Mouse (Mus musculus) brown adipose tissue, adult 24 weeks (tissue): ENCODE results near the gene Cchcr1. TPM values are rescaled to one million over a fixed set of nuclear protein-coding genes. Genes with fewer than 3 reads are reported as not detected.
"Not testable (repeated sequence)": the region's sequence is repeated elsewhere in the genome, so short reads cannot be mapped to it uniquely, and the experiment has no call there.

ENCODE experiments used
- H3K27ac ChIP-seq: fragments of 200-500 bp; replicated peaks from 2 replicates; pipeline ENCODE4 v1.5.1; 2012; ENCODE audit warnings: low read depth, mild to moderate bottlenecking, low read length
- H3K4me1 ChIP-seq: fragments of 200-500 bp; 2 replicates; pipeline ENCODE4 v1.6.1; 2012; ENCODE audit warnings: low read length, mixed read lengths; ENCODE audit not compliant: control insufficient read depth, insufficient read depth, insufficient read length
- H3K4me3 ChIP-seq: fragments of 200-500 bp; 2 replicates; pipeline ENCODE4 v1.5.1; 2012; ENCODE audit warnings: low read depth, mild to moderate bottlenecking, low read length, moderate library complexity; ENCODE audit not compliant: insufficient read depth
- polyA plus RNA-seq: library from polyadenylated mRNA; stranded (reverse); fragments of >200 nt; gene quantifications from 2 replicates; pipeline ENCODE4 v1.2.4, GENCODE M21; 2012; ENCODE audit not compliant: missing spikeins, insufficient read depth, insufficient read length

Gene Cchcr1
- polyA plus RNA-seq, 1 experiment: 2.3 TPM

- H3K27ac ChIP-seq: no peak overlapping the region
- no peaks in the 10 kb centered on the region for H3K4me1 ChIP-seq
- H3K4me3 ChIP-seq: no peak overlapping the region
These were observed 10.0 kb upstream of the Cchcr1 start for GRCm38 (mm10) chr17:35506881-35507280.

GRCm38 (mm10) chr17:35507556-35508260 is 9.2 kb upstream of the Cchcr1 start:
- H3K4me1 ChIP-seq: no peaks in the 10 kb centered on the region
- H3K4me3 ChIP-seq: no peak overlapping the region
- H3K27ac ChIP-seq: no peak overlapping the region

GRCm38 (mm10) chr17:35508279-35508678 is 8.6 kb upstream of the Cchcr1 start:
- H3K4me3 ChIP-seq, H3K27ac ChIP-seq, H3K4me1 ChIP-seq: not testable (repeated sequence)

GRCm38 (mm10) chr17:35509284-35509683 is 7.6 kb upstream of the Cchcr1 start:
- Histone ChIP-seq H3K27ac (no peak overlapping the region), H3K4me3 (no peak overlapping the region), H3K4me1 (no peaks in the 10 kb centered on the region)

GRCm38 (mm10) chr17:35512916-35513626 is 3.8 kb upstream of the Cchcr1 start:
- Histone ChIP-seq H3K27ac (no peak overlapping the region), H3K4me1 (peaks cover 5% of the 10 kb centered on the region; the same call in 1 of the 2 replicates)

GRCm38 (mm10) chr17:35513886-35514285 is 3.0 kb upstream of the Cchcr1 start:
- Histone ChIP-seq H3K4me1 (peaks cover 5% of the 10 kb centered on the region; the same call in 1 of the 2 replicates), H3K27ac (no peak overlapping the region), H3K4me3 (no peak overlapping the region)

More at GRCm38 (mm10) chr17:35512916-35513626, 3.8 kb upstream of the Cchcr1 start:
- H3K4me3 ChIP-seq: no peak overlapping the region

- Histone ChIP-seq H3K4me1 (peaks cover 5% of the 10 kb centered on the region; the same call in 1 of the 2 replicates), H3K27ac (no peak overlapping the region), H3K4me3 (no peak overlapping the region)
These were observed 2.1 kb upstream of the Cchcr1 start for GRCm38 (mm10) chr17:35514756-35515155.

GRCm38 (mm10) chr17:35515911-35516640 is 824 bp upstream of the Cchcr1 start:
- Histone ChIP-seq H3K27ac (no peak overlapping the region), H3K4me1 (peaks cover 5% of the 10 kb centered on the region; the same call in 1 of the 2 replicates), H3K4me3 (peak overlapping the region; percentile 55)

GRCm38 (mm10) chr17:35517526-35517925 is 626 bp downstream of the Cchcr1 start:
- H3K4me3 ChIP-seq: peak overlapping the region; percentile 55
- no peak overlapping the region for H3K27ac ChIP-seq
- peaks cover 5% of the 10 kb centered on the region; the same call in 1 of the 2 replicates for H3K4me1 ChIP-seq

GRCm38 (mm10) chr17:35524354-35524753 is 7.5 kb downstream of the Cchcr1 start:
- H3K4me3 ChIP-seq: no peak overlapping the region
- no peaks in the 10 kb centered on the region for H3K4me1 ChIP-seq
- H3K27ac ChIP-seq: no peak overlapping the region

GRCm38 (mm10) chr17:35526644-35527043 is 9.7 kb downstream of the Cchcr1 start:
- Histone ChIP-seq H3K27ac (no peak overlapping the region), H3K4me3 (no peak overlapping the region), H3K4me1 (no peaks in the 10 kb centered on the region)

- H3K4me1 ChIP-seq: no peaks in the 10 kb centered on the region
- no peak overlapping the region for H3K27ac ChIP-seq
- no peak overlapping the region for H3K4me3 ChIP-seq
These were observed 15.5 kb downstream of the Cchcr1 start for GRCm38 (mm10) chr17:35532360-35532759.

- Histone ChIP-seq H3K27ac (no peak within 1 kb of the TSS), H3K4me1 (no peaks in the 10 kb centered on the region), H3K4me3 (no peak within 1 kb of the TSS)
These were observed 16.0 kb downstream of the Cchcr1 start, which contains the start of gene Psors1c2 for GRCm38 (mm10) chr17:35532901-35533300. TSS of gene Psors1c2 (plus strand) at chr17:35533201.

- H3K27ac ChIP-seq: no peak overlapping the region
- no peaks in the 10 kb centered on the region for H3K4me1 ChIP-seq
- H3K4me3 ChIP-seq: no peak overlapping the region
These were observed 17.4 kb downstream of the Cchcr1 start for GRCm38 (mm10) chr17:35534343-35534742.

- Histone ChIP-seq H3K27ac (no peak overlapping the region), H3K4me3 (no peak overlapping the region), H3K4me1 (no peaks in the 10 kb centered on the region)
These were observed 20.5 kb downstream of the Cchcr1 start for GRCm38 (mm10) chr17:35537421-35537820.
